Mouse (Mus musculus) liver, embryonic 14.5 days (tissue): ENCODE data around the gene Kirrel3.

ENCODE experiments used
- CTCF ChIP-seq: IDR thresholded peaks from 2 replicates; pipeline ENCODE4 v1.5.1; 2016; ENCODE audit warnings: antibody characterized with exemption, low read depth, control low read depth
- EP300 ChIP-seq: IDR thresholded peaks from 2 replicates; pipeline ENCODE4 v1.6.1; 2016; ENCODE audit warnings: antibody characterized with exemption, low read depth

- TF ChIP-seq CTCF (no peak), EP300 (no peak)
These were observed 39.0 kb upstream of the Kirrel3 start for GRCm38 (mm10) chr9:34446497-34447350.
